Mouse (Mus musculus) CD8-positive naive resting alpha-beta T cell, adult 2 months (primary cell): ENCODE measurements around the gene Prr12.
A peak's percentile ranks its signal among the peaks of the same experiment; 100 is the strongest.

Experiments
- DNase-seq, 2 experiments: peaks; one replicate each; pipeline ENCODE4 v3.0.0; 2022; ENCODE audit warnings: low read depth in 2 of 2, low spot score in 2 of 2

Prr12 gene

GRCm38 (mm10) chr7:45077829-45078228 lies 25.1 kb upstream of the Prr12 start:
- no peak for DNase-seq

- DNase-seq: no peak
These were observed 24.6 kb upstream of the Prr12 start for GRCm38 (mm10) chr7:45077322-45077721.

DNA sequence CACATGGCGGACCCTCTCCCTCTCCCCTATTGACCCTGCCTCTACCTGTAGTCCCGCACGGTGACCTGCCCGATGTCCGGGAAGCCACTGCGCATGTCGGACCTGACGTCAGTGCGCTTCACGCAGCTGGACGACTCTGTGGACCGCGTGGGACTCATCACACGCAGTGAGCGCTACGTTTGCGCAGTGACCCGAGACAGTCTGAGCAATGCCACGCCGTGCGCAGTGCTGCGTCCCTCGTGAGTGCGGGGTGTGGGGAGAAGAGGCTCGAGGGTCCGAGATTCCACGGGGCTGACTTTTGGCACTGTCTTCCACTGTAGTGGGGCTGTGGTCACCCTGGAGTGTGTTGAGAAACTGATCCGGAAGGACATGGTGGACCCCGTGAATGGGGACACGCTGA lies 23.8 kb upstream of the Prr12 start:
- no peak for DNase-seq

DNA sequence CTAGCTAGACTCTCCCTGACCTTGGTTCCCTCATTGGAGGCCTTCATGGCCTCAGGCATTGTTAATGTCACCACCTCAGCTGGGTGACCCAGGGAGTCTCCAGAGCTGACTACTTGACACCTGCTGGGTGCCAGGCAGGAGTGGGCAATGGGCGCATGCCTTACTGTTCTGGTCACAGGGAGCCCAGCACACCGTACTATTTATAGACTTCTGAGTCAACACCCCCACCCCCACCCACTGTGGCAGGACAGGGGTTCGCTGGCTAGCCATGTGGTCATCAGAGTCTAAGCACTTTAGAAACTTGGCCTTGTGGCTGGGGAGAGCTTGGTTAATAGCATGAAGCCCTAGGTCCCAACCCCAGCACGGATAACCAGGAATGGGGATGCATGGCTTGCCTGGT lies 22.7 kb upstream of the Prr12 start:
- no peak for DNase-seq

DNA sequence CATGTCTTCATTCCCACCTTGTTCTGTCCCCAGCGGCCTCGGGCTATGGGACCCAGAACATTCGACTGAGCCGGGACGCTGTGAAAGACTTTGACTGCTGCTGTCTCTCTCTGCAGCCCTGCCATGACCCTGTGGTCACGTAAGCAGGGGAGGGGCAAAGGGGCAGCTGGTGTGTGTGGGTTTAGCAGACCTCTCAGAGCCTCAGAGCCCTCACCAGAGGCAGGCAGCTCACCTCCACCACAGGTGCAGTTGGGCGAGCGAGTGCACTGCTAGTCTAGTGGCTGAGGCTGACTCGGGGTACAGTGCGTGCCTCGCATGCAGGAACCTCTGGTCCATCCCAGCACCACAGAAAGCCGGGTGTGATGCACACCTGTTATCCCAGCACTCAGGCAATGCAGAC lies 21.3 kb upstream of the Prr12 start:
- no peak for DNase-seq

GRCm38 (mm10) chr7:45073171-45073707 lies 20.6 kb upstream of the Prr12 start:
- DNase-seq: no peak

- DNase-seq: no peak
These were observed 19.5 kb upstream of the Prr12 start for GRCm38 (mm10) chr7:45072230-45072629.

DNA sequence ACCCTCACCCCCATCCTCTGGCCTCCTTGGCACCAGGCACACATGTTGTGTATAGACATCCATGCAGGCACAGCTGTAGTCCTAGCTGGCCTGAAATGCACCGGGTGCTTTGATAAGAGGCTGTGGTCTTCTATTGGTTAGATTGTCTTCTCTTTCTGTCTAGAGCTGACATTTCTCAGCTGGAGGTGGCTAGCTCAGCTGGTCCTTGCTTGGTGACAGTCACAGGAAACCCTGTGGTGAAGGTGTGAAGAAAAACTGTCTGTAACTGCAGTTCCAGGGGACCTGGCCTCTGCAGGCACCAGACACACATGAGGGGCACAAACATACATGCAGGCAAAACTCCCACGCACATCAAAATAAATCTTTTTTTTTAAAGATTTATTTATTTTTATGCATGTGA lies 17.0 kb upstream of the Prr12 start:
- no peak for DNase-seq

DNA sequence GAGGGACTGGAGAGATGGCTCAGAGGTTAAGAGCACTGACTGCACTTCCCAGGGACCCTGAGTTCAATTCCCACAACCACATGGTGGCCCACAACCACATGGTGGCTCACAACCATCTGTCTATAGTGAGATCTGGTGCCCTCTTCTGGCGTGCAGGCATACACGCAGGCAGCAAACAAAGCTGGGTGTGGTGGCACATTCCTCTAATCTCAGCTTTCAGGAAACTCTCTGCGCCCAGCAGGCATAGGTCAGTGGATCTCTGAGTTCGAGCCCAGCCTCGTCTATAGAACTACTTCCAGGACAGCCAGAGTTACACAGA lies 15.3 kb upstream of the Prr12 start:
- DNase-seq: peak; percentile 51 to 68

DNA sequence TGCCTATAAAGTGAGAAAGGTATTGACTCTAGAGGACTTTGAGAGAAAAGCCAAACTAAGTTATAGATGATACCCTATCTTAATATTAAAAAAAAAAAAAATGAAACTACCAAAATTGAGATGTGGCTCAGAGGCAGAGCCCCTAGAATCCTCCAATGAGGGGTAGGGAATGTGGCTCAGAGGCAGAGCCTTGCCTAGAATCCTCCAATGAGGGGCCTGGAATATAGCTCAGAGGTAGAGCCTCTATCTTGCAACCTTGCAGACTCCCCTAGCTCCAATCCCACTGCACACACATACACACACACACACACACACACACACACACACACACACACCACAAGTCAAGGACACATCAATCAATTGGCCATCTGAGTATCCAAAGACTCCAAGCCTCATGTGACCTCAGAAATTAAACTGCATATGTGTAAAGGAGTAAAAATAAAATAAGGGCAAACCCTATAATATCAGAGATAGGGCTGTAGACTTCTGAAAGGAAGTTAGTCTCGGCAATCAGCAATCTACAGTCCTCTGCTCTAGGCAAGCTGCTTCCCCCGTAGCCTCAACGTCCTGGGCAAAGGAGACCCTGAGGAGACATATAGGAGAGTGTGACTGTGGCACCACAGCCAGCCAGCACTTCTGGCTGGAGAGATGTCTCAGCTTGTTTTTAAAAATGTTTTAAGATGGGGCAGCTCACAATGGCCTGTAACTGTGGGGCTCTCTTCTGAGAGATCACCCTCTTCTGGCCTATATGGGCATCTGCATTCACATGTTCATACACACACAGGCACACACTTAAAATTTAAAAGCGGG lies 14.7 kb upstream of the Prr12 start:
- no peak for DNase-seq

GRCm38 (mm10) chr7:45062239-45062835 lies 9.7 kb upstream of the Prr12 start, which contains the start of the genes Nosip and Prrg2:
TSS of gene Nosip (plus strand) at chr7:45062429.
TSS of gene Prrg2 (minus strand) at chr7:45062677.
- peak; percentile 92 to 95 for DNase-seq

DNA sequence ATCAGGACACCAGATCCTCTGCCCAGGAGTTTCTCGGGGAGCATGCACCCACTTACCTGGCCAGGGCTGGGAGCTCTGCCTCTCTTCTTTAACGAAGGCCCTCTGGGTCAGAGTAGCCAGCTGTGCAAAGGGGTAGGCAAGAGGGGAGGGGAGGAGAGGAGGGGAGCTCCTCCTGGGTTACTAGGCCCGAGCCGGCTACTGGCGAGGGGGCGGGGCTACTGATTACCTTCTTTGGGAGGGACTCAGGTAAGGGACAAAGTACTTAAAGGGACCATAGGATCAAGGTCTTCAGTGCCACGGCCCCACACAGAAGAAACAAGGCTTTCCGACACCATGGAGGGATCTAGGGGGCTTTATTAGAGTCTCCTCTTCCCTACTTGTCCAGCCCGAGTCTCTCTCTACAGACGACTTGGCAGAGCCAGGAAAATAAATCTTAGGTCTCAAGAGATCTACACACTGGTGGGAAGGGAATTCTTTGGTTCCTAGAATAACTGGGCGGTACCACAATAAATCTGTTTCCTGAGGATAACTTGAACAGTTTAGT lies 8.9 kb upstream of the Prr12 start:
- DNase-seq: no peak

DNA sequence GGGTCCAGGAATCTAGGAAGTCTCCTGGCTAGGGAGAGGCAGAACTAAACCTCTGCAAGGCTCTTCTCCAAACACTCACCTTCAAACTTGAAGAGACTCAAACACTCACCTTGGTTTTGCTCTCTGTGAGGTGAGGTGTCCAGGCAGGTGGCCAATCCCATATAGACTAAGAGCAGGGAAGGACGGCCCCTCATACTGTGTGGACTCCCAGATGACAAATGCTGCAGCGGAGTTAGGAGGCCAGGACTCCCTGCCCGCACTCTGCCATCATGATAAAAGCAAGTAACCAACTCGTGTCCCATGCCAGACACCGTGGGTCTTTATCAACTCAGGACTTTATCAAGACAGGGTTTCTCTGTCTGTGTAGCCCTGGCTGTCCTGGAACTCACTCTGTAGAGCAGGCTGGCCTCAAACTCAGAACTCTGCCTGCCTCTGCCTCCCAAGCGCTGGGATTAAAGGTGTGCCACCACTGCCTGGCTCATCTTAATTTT lies 8.0 kb upstream of the Prr12 start:
- no peak for DNase-seq

DNA sequence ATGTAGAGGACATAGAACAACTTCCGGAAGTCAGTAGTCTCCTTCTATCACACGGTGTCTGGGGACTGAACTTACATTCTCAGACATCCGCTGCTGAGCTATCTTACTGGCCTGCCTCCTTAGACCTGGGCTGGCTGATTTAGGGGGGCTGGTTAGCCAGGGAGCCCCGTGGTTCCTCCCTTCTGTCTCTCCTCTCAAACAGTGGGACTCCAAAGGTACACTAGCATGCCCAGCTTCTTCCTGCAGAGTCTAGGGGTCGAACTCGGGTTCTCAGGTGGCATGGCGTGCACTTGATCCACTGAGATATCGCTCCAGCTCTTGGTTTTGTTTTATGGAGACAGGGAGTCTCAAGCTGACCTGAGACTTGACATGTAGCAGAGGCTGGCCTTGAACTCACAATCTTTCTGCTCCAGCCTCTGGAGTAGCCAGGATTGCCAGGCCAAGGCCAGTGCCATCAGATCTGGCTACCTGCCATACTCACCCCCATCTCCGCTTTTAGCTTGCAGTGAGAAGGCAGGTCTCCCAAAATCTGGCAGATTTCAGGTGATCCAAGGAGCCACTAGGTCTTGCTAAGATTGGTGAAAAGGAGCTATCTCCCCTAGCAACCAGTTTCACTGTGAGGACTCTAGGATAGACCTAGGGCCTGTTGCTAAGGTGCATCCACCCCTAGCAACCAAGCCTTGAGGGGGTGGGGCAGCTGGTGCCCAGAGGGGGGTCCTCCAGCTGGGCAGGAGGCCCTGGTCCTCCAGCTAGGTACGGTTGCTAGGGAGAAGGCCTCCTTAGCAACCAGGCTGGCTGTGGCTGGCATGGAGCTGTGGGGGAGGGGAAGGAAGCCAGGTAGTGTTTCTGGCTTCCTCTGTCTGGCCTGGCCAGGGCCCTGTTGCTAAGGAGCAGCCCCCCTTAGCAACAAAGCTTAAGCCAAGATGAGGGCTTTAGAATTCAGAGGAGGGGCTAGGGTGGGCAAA lies 6.2 kb upstream of the Prr12 start:
- no peak for DNase-seq

GRCm38 (mm10) chr7:45056972-45057348 lies 4.3 kb upstream of the Prr12 start:
- DNase-seq: no peak

- no peak for DNase-seq
These were observed 3.8 kb upstream of the Prr12 start for GRCm38 (mm10) chr7:45056329-45056971.

- DNase-seq: peak; percentile 86 to 90
These were observed 1.3 kb upstream of the Prr12 start for GRCm38 (mm10) chr7:45053931-45054510.

- peak; percentile 48 to 60 for DNase-seq
These were observed 643 bp upstream of the Prr12 start for GRCm38 (mm10) chr7:45053117-45053930.

- peak; percentile 16 to 21 for DNase-seq
These were observed 360 bp downstream of the Prr12 start for GRCm38 (mm10) chr7:45052181-45052861.
